Mouse (Mus musculus): ENCODE data around the gene Crebrf. TPM values are rescaled to one million over a fixed set of nuclear protein-coding genes. Genes with fewer than 3 reads are reported as not detected.

Crebrf gene
- total and polyA plus RNA-seq, 2 experiments from 2014 or later, result 11.0 to 31.4 TPM

- no peaks in the 10 kb centered on the region for H3K4me1 ChIP-seq (ENCODE audit: insufficient read depth)
- H3K9me3 ChIP-seq (ENCODE audit: low read length), result no peaks in the 10 kb centered on the region
- H3K27me3 ChIP-seq (ENCODE audit: insufficient read depth, low read length), result no peaks in the 10 kb centered on the region
- no peak for TF ChIP-seq CTCF (IDR thresholded peaks at IDR 0.05; ENCODE audit: low read depth)
- H3K27ac ChIP-seq (ENCODE audit: low read depth, low read length), result no peak overlapping the region
- H3K4me3 ChIP-seq (ENCODE audit: low read depth, low read length), result no peak overlapping the region
- 83% methylated on average over 5 of the region's 5 CpGs for WGBS
- H3K4me2 ChIP-seq (ENCODE audit: low read depth), result no peak overlapping the region
- H3K9ac ChIP-seq, result no peak overlapping the region
- ATAC-seq (no peak), DNase-seq (no peak)
- H3K36me3 ChIP-seq (ENCODE audit: insufficient read depth), result peaks cover 47% of the 10 kb centered on the region
Observed at GRCm38 (mm10) chr17:26793068-26793765, 77.8 kb downstream of the Crebrf start.

GRCm38 (mm10) chr17:26794744-26795143 lies 79.3 kb downstream of the Crebrf start:
- Histone ChIP-seq H3K27me3 (ENCODE audit: insufficient read depth, low read length) (no peaks in the 10 kb centered on the region), H3K9ac (no peak overlapping the region), H3K4me1 (ENCODE audit: insufficient read depth) (no peaks in the 10 kb centered on the region), H3K9me3 (ENCODE audit: low read length) (no peaks in the 10 kb centered on the region), H3K4me3 (ENCODE audit: low read depth, low read length) (no peak overlapping the region), H3K36me3 (ENCODE audit: insufficient read depth) (peaks cover 34% of the 10 kb centered on the region), H3K27ac (ENCODE audit: low read depth, low read length) (no peak overlapping the region), H3K4me2 (ENCODE audit: low read depth) (no peak overlapping the region)
- ATAC-seq (no peak), DNase-seq (peak; percentile 58)
- 25% methylated on average over 3 of the region's 3 CpGs for WGBS
- peak; percentile 78 for TF ChIP-seq CTCF (IDR thresholded peaks at IDR 0.05; ENCODE audit: low read depth)

- ATAC-seq, result no peak
- H3K9ac ChIP-seq, result no peak overlapping the region
- H3K4me1 ChIP-seq (ENCODE audit: insufficient read depth), result no peaks in the 10 kb centered on the region
- no peaks in the 10 kb centered on the region for H3K27me3 ChIP-seq (ENCODE audit: insufficient read depth, low read length)
- H3K27ac ChIP-seq (ENCODE audit: low read depth, low read length), result no peak overlapping the region
- peaks cover 27% of the 10 kb centered on the region for H3K36me3 ChIP-seq (ENCODE audit: insufficient read depth)
- TF ChIP-seq CTCF (IDR thresholded peaks at IDR 0.05; ENCODE audit: low read depth), result no peak
- H3K4me3 ChIP-seq (ENCODE audit: low read depth, low read length), result no peak overlapping the region
- H3K4me2 ChIP-seq (ENCODE audit: low read depth), result no peak overlapping the region
- H3K9me3 ChIP-seq (ENCODE audit: low read length), result no peaks in the 10 kb centered on the region
- 79% methylated on average over 7 of the region's 7 CpGs for WGBS
- DNase-seq, result no peak
Observed at GRCm38 (mm10) chr17:26795386-26795785, 79.9 kb downstream of the Crebrf start.

DNA sequence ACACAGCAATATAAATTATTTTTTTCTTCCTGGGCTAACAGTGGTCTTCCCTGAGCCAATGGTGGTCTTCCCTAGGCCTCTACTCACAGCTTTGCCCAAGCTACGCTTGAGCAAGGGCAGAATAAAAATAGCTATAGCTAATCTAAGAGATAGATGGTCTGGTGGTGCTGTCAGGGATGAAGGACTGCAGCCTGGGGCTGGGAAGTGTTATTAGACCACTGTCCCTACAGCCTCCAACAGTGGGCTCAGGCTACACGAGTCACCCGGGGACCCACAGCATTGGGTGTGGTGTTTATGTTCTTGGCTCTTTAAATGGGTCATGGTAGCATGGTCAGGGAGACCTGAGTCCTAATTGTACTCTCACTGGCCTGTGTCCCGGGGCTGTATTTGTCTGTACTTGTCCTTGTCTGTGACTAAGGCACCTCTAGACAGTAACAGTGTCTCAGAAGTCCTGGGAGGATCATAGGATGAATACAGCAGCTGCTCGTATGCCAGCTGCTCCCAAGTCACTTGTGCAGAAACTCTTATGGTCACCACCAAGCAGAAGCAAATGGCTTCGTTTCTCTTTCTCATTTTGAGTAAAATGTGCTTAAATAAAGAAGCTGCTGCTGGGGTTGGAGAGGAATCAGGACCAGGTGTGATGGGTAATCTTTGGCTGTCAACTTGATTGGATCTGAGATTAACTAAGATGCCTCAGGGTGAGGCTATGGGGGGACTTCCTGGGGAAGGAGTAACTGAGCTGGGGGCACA lies 82.1 kb downstream of the Crebrf start:
- ATAC-seq (no peak), DNase-seq (no peak)
- Histone ChIP-seq H3K9ac (no peak overlapping the region), H3K27me3 (ENCODE audit: insufficient read depth, low read length) (no peaks in the 10 kb centered on the region), H3K36me3 (ENCODE audit: insufficient read depth) (peaks cover 6% of the 10 kb centered on the region), H3K27ac (ENCODE audit: low read depth, low read length) (no peak overlapping the region), H3K4me1 (ENCODE audit: insufficient read depth) (no peaks in the 10 kb centered on the region), H3K4me3 (ENCODE audit: low read depth, low read length) (no peak overlapping the region), H3K4me2 (ENCODE audit: low read depth) (no peak overlapping the region), H3K9me3 (ENCODE audit: low read length) (no peaks in the 10 kb centered on the region)
- no peak for TF ChIP-seq CTCF (IDR thresholded peaks at IDR 0.05; ENCODE audit: low read depth)
- WGBS, result 77% methylated on average over 6 of the region's 6 CpGs

GRCm38 (mm10) chr17:26802886-26803285 lies 87.4 kb downstream of the Crebrf start:
- no peak overlapping the region for H3K4me3 ChIP-seq (ENCODE audit: low read depth, low read length)
- H3K4me1 ChIP-seq (ENCODE audit: insufficient read depth), result no peaks in the 10 kb centered on the region
- TF ChIP-seq CTCF (IDR thresholded peaks at IDR 0.05; ENCODE audit: low read depth), result no peak
- WGBS, result 86% methylated on average over 3 of the region's 3 CpGs
- H3K36me3 ChIP-seq (ENCODE audit: insufficient read depth), result no peaks in the 10 kb centered on the region
- H3K9me3 ChIP-seq (ENCODE audit: low read length), result no peaks in the 10 kb centered on the region
- H3K4me2 ChIP-seq (ENCODE audit: low read depth), result no peak overlapping the region
- no peak for DNase-seq
- ATAC-seq, result no peak
- H3K27me3 ChIP-seq (ENCODE audit: insufficient read depth, low read length), result no peaks in the 10 kb centered on the region
- no peak overlapping the region for H3K27ac ChIP-seq (ENCODE audit: low read depth, low read length)
- no peak overlapping the region for H3K9ac ChIP-seq

GRCm38 (mm10) chr17:26812607-26813006 lies 97.2 kb downstream of the Crebrf start:
- H3K4me1 ChIP-seq (ENCODE audit: insufficient read depth), result no peaks in the 10 kb centered on the region
- DNase-seq, result no peak
- no peaks in the 10 kb centered on the region for H3K36me3 ChIP-seq (ENCODE audit: insufficient read depth)
- H3K27me3 ChIP-seq (ENCODE audit: insufficient read depth, low read length), result no peaks in the 10 kb centered on the region
- no peak overlapping the region for H3K27ac ChIP-seq (ENCODE audit: low read depth, low read length)
- H3K9me3 ChIP-seq (ENCODE audit: low read length), result no peaks in the 10 kb centered on the region
- H3K4me2 ChIP-seq (ENCODE audit: low read depth), result no peak overlapping the region
- no peak overlapping the region for H3K4me3 ChIP-seq (ENCODE audit: low read depth, low read length)
- H3K9ac ChIP-seq, result no peak overlapping the region
- no peak for ATAC-seq
- TF ChIP-seq CTCF (IDR thresholded peaks at IDR 0.05; ENCODE audit: low read depth), result no peak
- WGBS, result 72% methylated on average over 2 of the region's 2 CpGs

DNA sequence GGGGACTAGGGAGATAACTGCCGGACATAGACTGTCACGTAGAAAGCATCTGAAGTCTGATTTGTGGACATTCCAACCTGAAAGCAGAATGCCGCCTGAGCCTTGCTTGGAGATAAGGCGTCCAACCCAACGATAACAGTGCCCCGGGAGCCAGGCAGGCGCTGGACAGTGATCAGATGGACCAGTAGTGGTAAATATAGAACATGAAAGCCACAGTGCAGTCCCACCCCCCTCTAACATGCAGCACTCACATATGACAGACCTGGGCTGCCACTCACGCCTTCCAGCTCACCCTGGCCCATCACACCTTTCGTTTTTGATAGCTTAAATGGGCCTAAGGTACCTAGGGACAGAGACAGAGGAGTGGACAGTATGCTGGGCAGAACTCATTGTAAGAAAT lies 98.0 kb downstream of the Crebrf start:
- Histone ChIP-seq H3K9me3 (ENCODE audit: low read length) (no peaks in the 10 kb centered on the region), H3K4me3 (ENCODE audit: low read depth, low read length) (no peak overlapping the region), H3K4me2 (ENCODE audit: low read depth) (no peak overlapping the region), H3K4me1 (ENCODE audit: insufficient read depth) (no peaks in the 10 kb centered on the region), H3K27ac (ENCODE audit: low read depth, low read length) (no peak overlapping the region), H3K36me3 (ENCODE audit: insufficient read depth) (no peaks in the 10 kb centered on the region), H3K9ac (no peak overlapping the region), H3K27me3 (ENCODE audit: insufficient read depth, low read length) (no peaks in the 10 kb centered on the region)
- no peak for ATAC-seq
- DNase-seq, result no peak
- WGBS, result 85% methylated on average over 9 of the region's 9 CpGs
- no peak for TF ChIP-seq CTCF (IDR thresholded peaks at IDR 0.05; ENCODE audit: low read depth)
